Mouse (Mus musculus) heart, embryonic 13.5 days (tissue): ENCODE data around the gene Col11a2. TPM values are rescaled to one million over a fixed set of nuclear protein-coding genes. Genes with fewer than 3 reads are reported as not detected.

ENCODE experiments used
- ATAC-seq: fragments of 200-750 bp; cut with Nextera tagmentation; 2 replicates; pipeline ENCODE4 v1.8.0; 2017; ENCODE audit warnings: moderate TSS enrichment; ENCODE audit not compliant: insufficient number of reproducible peaks, low FRiP score, low TSS enrichment; ENCODE audit errors: extremely low read depth
- H3K27ac ChIP-seq: fragments of 300-500 bp; sonication (generic); replicated peaks from 2 replicates; pipeline ENCODE4 v1.5.1; 2015; ENCODE audit warnings: moderate library complexity, mild to moderate bottlenecking, inconsistent platforms
- H3K27me3 ChIP-seq: fragments of 300-500 bp; sonication (generic); replicated peaks from 2 replicates; pipeline ENCODE4 v1.6.1; 2015; ENCODE audit warnings: mild to moderate bottlenecking, inconsistent platforms
- H3K36me3 ChIP-seq: fragments of 300-500 bp; sonication (generic); 2 replicates; pipeline ENCODE4 v1.6.1; 2015; ENCODE audit warnings: mild to moderate bottlenecking, inconsistent platforms
- H3K4me1 ChIP-seq: fragments of 300-500 bp; sonication (generic); 2 replicates; pipeline ENCODE4 v1.6.1; 2015; ENCODE audit warnings: inconsistent platforms
- H3K4me2 ChIP-seq: fragments of 300-500 bp; sonication (generic); 2 replicates; pipeline ENCODE4 v1.6.1; 2015; ENCODE audit warnings: inconsistent platforms, mild to moderate bottlenecking, moderate library complexity
- H3K4me3 ChIP-seq: fragments of 300-500 bp; sonication (generic); 2 replicates; pipeline ENCODE4 v1.5.1; 2015; ENCODE audit warnings: moderate library complexity, mild to moderate bottlenecking, inconsistent platforms
- H3K9ac ChIP-seq: fragments of 300-500 bp; sonication (generic); 2 replicates; pipeline ENCODE4 v1.6.1; 2015; ENCODE audit warnings: inconsistent platforms, mild to moderate bottlenecking, moderate library complexity
- H3K9me3 ChIP-seq: fragments of 300-500 bp; sonication (generic); 2 replicates; pipeline ENCODE4 v1.6.1; 2016; ENCODE audit warnings: inconsistent platforms
- WGBS: fragments of 180-500 bp; shearing (Covaris S2); methylation state at CpG from one replicate; pipeline ENCODE4 v1.1.7; 2015; ENCODE audit warnings: mixed read lengths; 5-methylcytosine and 5-hydroxymethylcytosine counted together
- polyA plus RNA-seq: library from polyadenylated mRNA; unstranded; fragments of >200 nt; fragmentation: Nextera tagmentation; extraction: Ambion mirVana; gene quantifications from 2 replicates; pipeline ENCODE4 v1.2.1, GENCODE M21; 2015

The Col11a2 gene
- polyA plus RNA-seq, 1 experiment from 2014 or later, result 0.64 TPM

GRCm38 (mm10) chr17:34034064-34034463, 5.2 kb upstream of the Col11a2 start:
- Histone ChIP-seq H3K27ac (no peak overlapping the region), H3K9ac (peak overlapping the region; percentile 92; the same call in 1 of the 2 replicates), H3K27me3 (peaks cover 18% of the 10 kb centered on the region), H3K9me3 (no peaks in the 10 kb centered on the region), H3K4me3 (no peak overlapping the region), H3K4me1 (peaks cover 47% of the 10 kb centered on the region), H3K36me3 (peaks cover 60% of the 10 kb centered on the region), H3K4me2 (no peak overlapping the region)
- no peak for ATAC-seq
- 58% methylated on average over 10 of the region's 10 CpGs for WGBS

- Histone ChIP-seq H3K4me3 (no peak overlapping the region), H3K9me3 (no peaks in the 10 kb centered on the region), H3K4me2 (no peak overlapping the region), H3K27me3 (peaks cover 32% of the 10 kb centered on the region), H3K36me3 (peaks cover 47% of the 10 kb centered on the region), H3K27ac (no peak overlapping the region), H3K4me1 (peaks cover 44% of the 10 kb centered on the region), H3K9ac (no peak overlapping the region)
- ATAC-seq, result no peak
- 83% methylated on average over 9 of the region's 9 CpGs for WGBS
These were observed 3.7 kb upstream of the Col11a2 start for GRCm38 (mm10) chr17:34035517-34035916.

GRCm38 (mm10) chr17:34036647-34037046, 2.6 kb upstream of the Col11a2 start:
- peaks cover 43% of the 10 kb centered on the region for H3K27me3 ChIP-seq
- no peaks in the 10 kb centered on the region for H3K9me3 ChIP-seq
- H3K9ac ChIP-seq, result no peak overlapping the region
- ATAC-seq, result no peak
- WGBS, result 75% methylated on average over 10 of the region's 10 CpGs
- no peak overlapping the region for H3K4me2 ChIP-seq
- no peak overlapping the region for H3K4me3 ChIP-seq
- H3K36me3 ChIP-seq, result peaks cover 47% of the 10 kb centered on the region
- H3K27ac ChIP-seq, result no peak overlapping the region
- H3K4me1 ChIP-seq, result peaks cover 49% of the 10 kb centered on the region

DNA sequence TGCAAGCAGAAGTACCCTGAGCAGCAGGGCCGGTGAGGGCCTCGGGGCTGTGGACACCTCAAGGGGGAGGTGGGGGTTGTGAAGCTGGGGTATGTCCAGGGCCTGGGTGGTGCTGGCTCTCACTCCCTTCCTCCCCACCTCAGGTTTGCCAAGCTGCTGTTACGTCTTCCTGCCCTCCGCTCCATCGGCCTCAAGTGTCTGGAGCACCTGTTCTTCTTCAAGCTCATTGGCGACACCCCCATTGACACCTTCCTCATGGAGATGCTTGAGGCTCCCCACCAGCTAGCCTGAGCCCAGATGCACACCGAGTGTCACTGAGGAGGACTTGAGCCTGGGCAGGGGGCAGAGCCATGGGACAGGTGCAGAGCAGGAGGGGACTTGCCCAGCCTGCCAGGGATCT, 2.0 kb upstream of the Col11a2 start:
- Histone ChIP-seq H3K4me1 (peaks cover 49% of the 10 kb centered on the region), H3K36me3 (peaks cover 47% of the 10 kb centered on the region), H3K4me2 (no peak overlapping the region), H3K27me3 (peaks cover 49% of the 10 kb centered on the region), H3K9me3 (no peaks in the 10 kb centered on the region), H3K4me3 (no peak overlapping the region), H3K27ac (no peak overlapping the region), H3K9ac (no peak overlapping the region)
- 83% methylated on average over 7 of the region's 7 CpGs for WGBS
- ATAC-seq, result no peak

DNA sequence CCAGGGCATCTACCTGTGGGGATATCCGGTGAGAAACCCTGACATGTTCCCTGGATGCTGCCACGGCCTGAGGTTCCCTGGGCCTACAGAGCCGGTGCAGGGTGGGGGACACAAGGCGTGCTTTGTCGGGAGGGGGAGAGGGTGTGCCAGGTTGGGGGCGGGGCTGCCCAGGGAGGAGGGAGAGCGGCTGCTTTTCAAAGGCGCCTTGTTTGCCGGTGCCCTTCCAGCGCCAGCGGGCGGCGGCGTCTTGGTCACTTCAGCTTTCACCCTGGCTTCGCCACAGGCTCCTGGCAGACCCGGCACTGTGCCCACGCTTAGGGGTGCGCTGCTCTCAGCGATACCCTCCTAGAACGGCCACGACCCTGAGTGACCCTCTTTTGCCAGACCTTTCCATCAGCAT, 797 bp upstream of the Col11a2 start:
- peak overlapping the region; percentile 68 for H3K9ac ChIP-seq
- peaks cover 60% of the 10 kb centered on the region for H3K27me3 ChIP-seq

GRCm38 (mm10) chr17:34039562-34040450, 569 bp downstream of the Col11a2 start:
- Histone ChIP-seq H3K4me3 (peak overlapping the region; percentile 36), H3K4me2 (peak overlapping the region; percentile 64), H3K36me3 (peaks cover 32% of the 10 kb centered on the region), H3K4me1 (peaks cover 32% of the 10 kb centered on the region), H3K27ac (no peak overlapping the region), H3K27me3 (peaks cover 72% of the 10 kb centered on the region), H3K9ac (peak overlapping the region; percentile 68), H3K9me3 (no peaks in the 10 kb centered on the region)
- no peak for ATAC-seq
- WGBS, result 27% methylated on average over 17 of the region's 17 CpGs

More for the DNA sequence above, 797 bp upstream of the Col11a2 start:
- Histone ChIP-seq H3K36me3 (peaks cover 46% of the 10 kb centered on the region), H3K9me3 (no peaks in the 10 kb centered on the region), H3K4me3 (peak overlapping the region; percentile 36), H3K4me1 (peaks cover 38% of the 10 kb centered on the region), H3K4me2 (peak overlapping the region; percentile 64), H3K27ac (no peak overlapping the region)
- WGBS, result 14% methylated on average over 16 of the region's 21 CpGs
- no peak for ATAC-seq

DNA sequence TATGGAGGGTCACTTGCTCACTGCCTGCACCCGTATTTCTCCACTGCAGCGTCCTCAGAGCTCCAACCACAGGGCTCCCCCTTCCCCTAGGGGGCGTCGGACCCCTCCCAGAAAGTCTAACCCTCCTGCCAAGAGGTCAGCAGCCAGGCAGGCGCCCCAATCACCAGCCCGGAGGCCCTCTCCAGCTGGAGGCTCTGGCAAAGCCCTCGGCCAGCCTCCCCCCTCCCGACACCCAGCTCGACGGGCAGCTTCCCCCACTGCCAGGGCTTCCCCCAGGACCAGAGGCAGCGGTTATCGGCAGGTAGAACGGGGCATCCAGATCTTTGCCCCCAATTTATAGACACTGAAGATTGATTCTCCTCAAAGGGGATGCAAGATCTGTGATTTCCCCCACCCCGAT, 6.7 kb downstream of the Col11a2 start:
- peaks cover 38% of the 10 kb centered on the region for H3K27me3 ChIP-seq
- no peak for ATAC-seq
- peaks cover 16% of the 10 kb centered on the region for H3K9me3 ChIP-seq
- H3K36me3 ChIP-seq, result no peaks in the 10 kb centered on the region
- no peak overlapping the region for H3K9ac ChIP-seq
- H3K4me2 ChIP-seq, result no peak overlapping the region
- H3K4me3 ChIP-seq, result no peak overlapping the region
- no peak overlapping the region for H3K27ac ChIP-seq
- H3K4me1 ChIP-seq, result 0 out of 2 replicates have a peak, but pooled peaks cover 4% of the 10 kb centered on the region
- WGBS, result 76% methylated on average over 14 of the region's 14 CpGs

GRCm38 (mm10) chr17:34047404-34048050, 8.3 kb downstream of the Col11a2 start:
- H3K36me3 ChIP-seq, result no peaks in the 10 kb centered on the region
- no peaks in the 10 kb centered on the region for H3K4me1 ChIP-seq
- H3K9ac ChIP-seq, result no peak overlapping the region
- H3K9me3 ChIP-seq, result peaks cover 16% of the 10 kb centered on the region
- H3K4me2 ChIP-seq, result no peak overlapping the region
- no peak overlapping the region for H3K27ac ChIP-seq
- ATAC-seq, result no peak
- peaks cover 25% of the 10 kb centered on the region for H3K27me3 ChIP-seq
- 85% methylated on average over 5 of the region's 5 CpGs for WGBS
- H3K4me3 ChIP-seq, result no peak overlapping the region

GRCm38 (mm10) chr17:34057224-34057623, 18.0 kb downstream of the Col11a2 start:
- H3K4me1 ChIP-seq, result no peaks in the 10 kb centered on the region
- no peaks in the 10 kb centered on the region for H3K36me3 ChIP-seq
- no peak for ATAC-seq
- no peaks in the 10 kb centered on the region for H3K9me3 ChIP-seq
- H3K27me3 ChIP-seq, result 0 out of 2 replicates have a peak, but pooled peaks cover 1% of the 10 kb centered on the region
- no peak overlapping the region for H3K9ac ChIP-seq
- H3K27ac ChIP-seq, result no peak overlapping the region
- H3K4me3 ChIP-seq, result no peak overlapping the region
- no peak overlapping the region for H3K4me2 ChIP-seq
- 55% methylated on average over 7 of the region's 7 CpGs for WGBS

DNA sequence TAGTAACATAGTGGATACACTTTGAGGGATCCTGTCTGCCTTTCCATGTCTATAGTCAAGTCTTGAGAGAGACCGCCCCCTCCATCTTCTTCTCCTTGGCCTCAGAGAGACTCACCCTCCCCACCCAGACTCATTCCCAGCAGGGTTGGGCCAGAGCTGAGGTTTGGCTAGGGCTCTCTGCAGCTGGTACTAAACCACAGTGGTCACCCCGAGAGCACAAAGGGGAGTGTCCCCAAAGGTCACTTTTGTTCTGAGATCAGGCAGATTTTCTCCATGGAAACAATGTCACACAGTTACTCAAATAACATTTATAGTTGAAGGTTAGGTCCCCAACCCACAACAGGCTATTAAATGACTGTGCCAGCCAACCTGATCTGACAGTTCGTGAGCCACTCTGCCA, 29.6 kb downstream of the Col11a2 start:
- no peaks in the 10 kb centered on the region for H3K4me1 ChIP-seq
- peaks cover 12% of the 10 kb centered on the region for H3K27me3 ChIP-seq
- no peaks in the 10 kb centered on the region for H3K9me3 ChIP-seq
- WGBS, result 51% methylated on average over 3 of the region's 3 CpGs
- no peak overlapping the region for H3K27ac ChIP-seq
- no peak overlapping the region for H3K4me2 ChIP-seq
- H3K4me3 ChIP-seq, result no peak overlapping the region
- H3K36me3 ChIP-seq, result no peaks in the 10 kb centered on the region
- no peak for ATAC-seq
- H3K9ac ChIP-seq, result no peak overlapping the region

GRCm38 (mm10) chr17:34072091-34072490, 32.9 kb downstream of the Col11a2 start:
- Histone ChIP-seq H3K36me3 (no peaks in the 10 kb centered on the region), H3K4me1 (0 out of 2 replicates have a peak, but pooled peaks cover 5% of the 10 kb centered on the region), H3K27me3 (peaks cover 36% of the 10 kb centered on the region), H3K4me2 (no peak overlapping the region), H3K9ac (no peak overlapping the region), H3K9me3 (no peaks in the 10 kb centered on the region), H3K4me3 (no peak overlapping the region), H3K27ac (no peak overlapping the region)
- 67% methylated on average over 5 of the region's 5 CpGs for WGBS
- no peak for ATAC-seq
